Mouse (Mus musculus) forebrain, postnatal 0 days (tissue): Measurements from ENCODE around the gene Runx2. TPM values are rescaled to one million over a fixed set of nuclear protein-coding genes. Genes with fewer than 3 reads are reported as not detected.

Experiments
- ATAC-seq: fragments of 200-750 bp; cut with Nextera tagmentation; 2 replicates; pipeline ENCODE4 v1.8.0; 2017; ENCODE audit warnings: mild to moderate bottlenecking, moderate library complexity
- DNase-seq: peaks from one replicate; pipeline ENCODE4 v3.0.0-alpha.2; 2015
- H3K27ac ChIP-seq: fragments of 300-500 bp; sonication (generic); 2 replicates; pipeline ENCODE4 v1.5.1; 2014; ENCODE audit warnings: low read depth, mild to moderate bottlenecking, antibody characterized with exemption, low read length, moderate library complexity, mixed read lengths
- H3K27me3 ChIP-seq: fragments of 300-500 bp; sonication (generic); 2 replicates; pipeline ENCODE4 v1.6.1; 2014; ENCODE audit warnings: mild to moderate bottlenecking, low read length, mixed read lengths; ENCODE audit not compliant: insufficient read depth
- H3K36me3 ChIP-seq: fragments of 300-500 bp; sonication (generic); 2 replicates; pipeline ENCODE4 v1.6.1; 2014; ENCODE audit warnings: mild to moderate bottlenecking, moderate library complexity; ENCODE audit not compliant: insufficient read depth
- H3K4me1 ChIP-seq: fragments of 300-500 bp; sonication (generic); 2 replicates; pipeline ENCODE4 v1.6.1; 2014; ENCODE audit warnings: antibody characterized with exemption; ENCODE audit not compliant: insufficient read depth
- H3K4me2 ChIP-seq: fragments of 300-500 bp; sonication (generic); 2 replicates; pipeline ENCODE4 v1.6.1; 2014; ENCODE audit warnings: low read depth, mild to moderate bottlenecking, moderate library complexity
- H3K4me3 ChIP-seq: fragments of 300-500 bp; sonication (generic); 2 replicates; pipeline ENCODE4 v1.5.1; 2014; ENCODE audit warnings: low read depth, low read length, mixed read lengths
- H3K9ac ChIP-seq: fragments of 300-500 bp; sonication (generic); 2 replicates; pipeline ENCODE4 v1.6.1; 2014; ENCODE audit warnings: mild to moderate bottlenecking
- H3K9me3 ChIP-seq: fragments of 300-500 bp; sonication (generic); 2 replicates; pipeline ENCODE4 v1.6.1; 2016; ENCODE audit warnings: low read length
- CTCF ChIP-seq: sonication (generic); IDR thresholded peaks from 2 replicates; pipeline ENCODE4 v1.5.1; 2016; ENCODE audit warnings: antibody characterized with exemption, control low read depth, low read depth
- WGBS: fragments of 180-500 bp; shearing (Covaris S2); extraction: QIAGEN DNeasy Blood & Tissue Kit; methylation state at CpG from one replicate; pipeline ENCODE4 v1.1.7; 2014; 5-methylcytosine and 5-hydroxymethylcytosine counted together
- polyA plus RNA-seq: library from polyadenylated mRNA; unstranded; fragments of >200 nt; fragmentation: Nextera tagmentation; extraction: Ambion mirVana; gene quantifications from 2 replicates; pipeline ENCODE4 v1.2.1, GENCODE M21; 2015
- total RNA-seq: library from RNA; depleted of rRNA; stranded (reverse); fragments of >200 nt; gene quantifications from 2 replicates; pipeline ENCODE4 v1.2.3, GENCODE M21; 2014

The Runx2 gene
- total and polyA plus RNA-seq, 2 experiments from 2014 or later, result 0.77 to 5.7 TPM

DNA sequence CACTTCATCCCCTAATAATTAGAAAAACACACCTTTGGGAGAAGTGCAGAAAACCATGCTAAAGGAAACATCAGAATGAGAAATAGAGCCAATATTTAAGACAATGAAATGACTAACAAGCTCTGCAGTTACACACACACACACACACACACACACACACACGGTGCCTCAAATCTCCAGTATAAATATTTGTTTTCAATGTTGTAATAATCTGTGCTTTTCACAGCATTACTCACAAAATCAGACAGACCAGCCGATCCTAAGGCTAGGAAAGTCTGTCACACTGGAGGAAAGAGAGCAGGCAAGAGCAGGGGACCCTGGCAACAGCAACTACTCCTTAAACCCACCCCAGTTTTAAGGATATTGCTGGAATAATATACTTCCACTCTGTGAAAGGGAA is 196.9 kb downstream of the Runx2 start:
- DNase-seq (no peak), ATAC-seq (no peak; the same call in 1 of the 2 replicates)
- 0 out of 2 replicates have a peak, but pooled peaks cover 9% of the 10 kb centered on the region for H3K4me1 ChIP-seq
- H3K27me3 ChIP-seq, result no peaks in the 10 kb centered on the region
- H3K9me3 ChIP-seq, result no peaks in the 10 kb centered on the region
- 49% methylated on average over 2 of the region's 2 CpGs for WGBS
- H3K4me2 ChIP-seq, result no peak overlapping the region
- no peak overlapping the region for H3K4me3 ChIP-seq
- TF ChIP-seq CTCF, result no peak
- H3K27ac ChIP-seq, result peak overlapping the region; percentile 62
- 0 out of 2 replicates have a peak overlapping the region, but pooled peaks have one; percentile 15 for H3K9ac ChIP-seq
- H3K36me3 ChIP-seq, result no peaks in the 10 kb centered on the region

DNA sequence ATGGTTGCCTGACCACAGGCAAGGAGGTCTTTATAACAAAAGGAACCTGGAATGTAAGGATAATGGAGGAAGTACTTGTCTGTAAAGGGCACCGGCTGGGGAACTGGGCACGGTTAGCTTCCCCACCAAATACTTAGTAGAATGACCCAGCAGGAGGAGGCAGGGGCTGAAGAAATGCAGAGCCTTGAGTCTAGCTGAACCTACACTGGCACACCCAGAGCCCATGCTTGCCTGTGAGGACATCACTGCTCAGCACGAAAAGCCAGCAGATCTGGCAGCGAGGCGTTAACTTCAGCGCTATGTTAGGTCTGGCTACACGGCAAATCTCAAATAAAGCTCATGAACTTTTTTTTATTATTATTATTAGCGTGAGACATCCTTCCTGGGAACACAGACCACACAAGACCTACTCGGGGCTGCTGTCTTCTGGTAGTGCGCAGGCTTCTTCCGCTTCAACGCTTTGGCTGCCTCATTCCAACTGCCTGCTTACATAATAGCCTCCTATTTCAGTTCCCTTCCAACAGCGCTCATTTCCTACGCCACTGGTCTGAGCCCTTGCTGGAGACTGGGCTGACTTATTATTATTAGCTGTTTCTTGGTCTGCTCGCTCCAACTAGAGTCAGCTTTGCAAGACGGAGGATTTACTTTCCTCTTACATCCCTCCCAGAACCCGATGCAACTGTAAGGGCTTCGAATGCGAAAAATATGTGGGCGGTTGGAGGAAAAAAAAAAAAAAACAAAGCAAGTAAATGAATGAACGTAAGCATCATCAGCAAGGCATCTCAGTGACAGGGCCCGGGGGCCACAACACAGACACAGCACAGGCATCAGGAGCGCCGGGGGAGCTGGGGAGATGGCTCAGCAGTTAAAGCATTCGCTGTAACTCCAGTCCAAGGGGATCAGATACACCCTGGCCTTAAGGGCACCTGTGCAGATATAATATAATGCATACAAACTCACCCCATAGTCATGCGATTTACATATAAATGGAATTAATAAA is 200.6 kb downstream of the Runx2 start:
- H3K27me3 ChIP-seq, result no peaks in the 10 kb centered on the region
- ATAC-seq (peak; percentile 52; the same call in 1 of the 2 replicates), DNase-seq (peak; percentile 69)
- no peak overlapping the region for H3K27ac ChIP-seq
- H3K36me3 ChIP-seq, result no peaks in the 10 kb centered on the region
- peak overlapping the region; percentile 41 for H3K4me2 ChIP-seq
- TF ChIP-seq CTCF, result no peak
- peak overlapping the region; percentile 21 for H3K4me3 ChIP-seq
- no peak overlapping the region for H3K9ac ChIP-seq
- H3K9me3 ChIP-seq, result no peaks in the 10 kb centered on the region
- WGBS, result 29% methylated on average over 26 of the region's 26 CpGs
- 0 out of 2 replicates have a peak, but pooled peaks cover 9% of the 10 kb centered on the region for H3K4me1 ChIP-seq

DNA sequence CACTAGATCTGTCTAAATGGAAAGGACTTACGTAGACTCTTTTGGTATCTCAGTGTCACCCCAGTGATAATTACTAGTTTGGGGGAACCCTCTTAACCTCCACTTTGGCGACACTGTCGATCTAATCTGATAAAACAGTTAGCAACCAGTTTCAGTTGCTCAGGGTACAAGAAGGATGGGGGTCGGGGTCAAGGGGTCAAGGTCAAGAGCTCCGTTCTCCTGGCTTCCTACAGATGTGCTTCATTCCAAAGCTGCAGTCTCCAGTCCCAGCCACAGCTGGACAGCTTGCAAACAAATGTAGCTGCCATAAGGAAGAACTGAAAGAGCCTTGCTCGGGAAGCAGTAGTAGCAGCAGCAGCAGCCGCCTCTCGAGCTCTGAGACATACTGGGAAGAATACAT is 202.0 kb downstream of the Runx2 start:
- Histone ChIP-seq H3K36me3 (no peaks in the 10 kb centered on the region), H3K27me3 (no peaks in the 10 kb centered on the region), H3K9ac (no peak overlapping the region), H3K4me1 (0 out of 2 replicates have a peak, but pooled peaks cover 9% of the 10 kb centered on the region), H3K4me3 (no peak overlapping the region), H3K27ac (no peak overlapping the region), H3K4me2 (no peak overlapping the region), H3K9me3 (no peaks in the 10 kb centered on the region)
- no peak for TF ChIP-seq CTCF
- ATAC-seq, result no peak
- 77% methylated on average over 8 of the region's 8 CpGs for WGBS
- no peak for DNase-seq

DNA sequence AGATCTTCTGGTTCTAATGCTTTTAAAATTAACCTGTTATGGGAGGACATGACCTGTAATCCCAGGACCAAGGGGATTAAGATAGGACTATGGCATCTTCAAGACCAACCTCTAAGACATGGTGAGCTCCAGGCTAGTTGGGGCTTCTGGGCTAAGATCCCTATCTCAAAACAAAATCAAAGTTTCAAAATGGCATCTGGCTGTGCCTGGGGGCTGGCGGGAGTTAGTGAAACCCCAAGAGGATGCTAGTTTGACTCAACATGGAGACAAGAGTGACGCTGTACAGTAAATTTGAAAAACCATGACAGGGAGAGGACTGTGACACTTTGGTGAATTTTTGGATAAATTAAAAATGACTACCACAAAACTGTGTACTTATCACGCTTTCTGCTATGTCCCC is 202.6 kb downstream of the Runx2 start:
- no peak for DNase-seq
- no peaks in the 10 kb centered on the region for H3K27me3 ChIP-seq
- 0 out of 2 replicates have a peak, but pooled peaks cover 6% of the 10 kb centered on the region for H3K4me1 ChIP-seq
- H3K36me3 ChIP-seq, result no peaks in the 10 kb centered on the region
- WGBS, result 97% methylated on average over 3 of the region's 3 CpGs
- no peak for ATAC-seq
- H3K9ac ChIP-seq, result no peak overlapping the region
- no peak overlapping the region for H3K27ac ChIP-seq
- H3K9me3 ChIP-seq, result no peaks in the 10 kb centered on the region
- no peak overlapping the region for H3K4me3 ChIP-seq
- no peak for TF ChIP-seq CTCF
- H3K4me2 ChIP-seq, result no peak overlapping the region

DNA sequence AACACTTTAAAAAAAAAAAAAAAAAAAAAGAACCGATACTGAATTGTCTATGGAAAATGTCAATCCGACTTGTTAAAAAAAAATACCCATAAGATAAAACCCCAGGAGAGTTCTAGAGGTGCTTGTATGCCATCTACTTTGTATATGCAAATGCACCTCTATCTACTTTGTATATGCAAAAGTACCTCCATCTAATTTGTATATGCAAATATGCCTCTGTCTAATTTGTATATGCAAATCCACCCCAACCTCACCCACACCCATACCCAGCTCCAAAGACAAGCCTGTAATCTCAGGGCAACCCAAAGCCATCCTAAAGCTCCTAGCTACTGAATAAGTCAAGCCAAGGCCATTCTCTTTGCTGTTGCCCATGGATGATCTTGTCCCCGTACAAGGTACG is 203.1 kb downstream of the Runx2 start:
- ATAC-seq (no peak), DNase-seq (no peak)
- Histone ChIP-seq H3K4me3 (no peak overlapping the region), H3K27me3 (no peaks in the 10 kb centered on the region), H3K4me1 (0 out of 2 replicates have a peak, but pooled peaks cover 6% of the 10 kb centered on the region), H3K36me3 (no peaks in the 10 kb centered on the region), H3K4me2 (no peak overlapping the region), H3K9me3 (no peaks in the 10 kb centered on the region), H3K9ac (no peak overlapping the region), H3K27ac (no peak overlapping the region)
- no peak for TF ChIP-seq CTCF
- WGBS, result 78% methylated on average over 4 of the region's 4 CpGs

DNA sequence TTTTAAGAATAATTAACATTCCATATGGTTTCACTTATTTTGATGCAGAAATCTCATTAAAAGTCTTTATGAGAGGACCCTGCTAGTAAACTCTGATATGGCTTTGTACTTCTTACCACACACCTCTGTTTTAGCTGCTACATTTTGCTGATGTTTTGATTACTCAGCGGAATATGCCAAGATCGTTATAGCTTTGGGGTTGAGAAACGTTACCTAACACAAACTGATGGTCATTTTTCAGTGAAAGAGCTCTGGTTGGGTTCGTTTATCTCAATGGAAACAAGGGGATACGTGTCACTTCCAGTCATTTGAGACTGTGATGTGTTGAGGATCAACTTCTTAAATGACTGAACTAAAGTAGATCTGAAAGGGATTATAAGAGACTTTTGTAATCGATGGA is 203.8 kb downstream of the Runx2 start:
- H3K9me3 ChIP-seq, result no peaks in the 10 kb centered on the region
- no peak overlapping the region for H3K4me3 ChIP-seq
- ATAC-seq (no peak), DNase-seq (no peak)
- 41% methylated on average over 6 of the region's 6 CpGs for WGBS
- H3K36me3 ChIP-seq, result no peaks in the 10 kb centered on the region
- no peak overlapping the region for H3K27ac ChIP-seq
- no peak for TF ChIP-seq CTCF
- H3K4me2 ChIP-seq, result no peak overlapping the region
- 0 out of 2 replicates have a peak, but pooled peaks cover 6% of the 10 kb centered on the region for H3K4me1 ChIP-seq
- no peaks in the 10 kb centered on the region for H3K27me3 ChIP-seq
- no peak overlapping the region for H3K9ac ChIP-seq
